Mouse (Mus musculus): ENCODE data around the gene Prdm1. TPM values are rescaled to one million over a fixed set of nuclear protein-coding genes. Genes with fewer than 3 reads are reported as not detected.

Prdm1 gene
- polyA plus RNA-seq (2015; fragmentation: Nextera tagmentation; extraction: Ambion mirVana) = 0.46 and 0.62 TPM in 2 replicates

- 2% methylated on average over 25 of the region's 25 CpGs for WGBS
- H3K9ac ChIP-seq (replicated peaks) = no peak within 1 kb of the TSS
- peaks cover 86% of the 10 kb centered on the region for H3K27me3 ChIP-seq
- peak within 1 kb of the TSS; percentile 77 for H3K4me2 ChIP-seq (replicated peaks)
- peaks cover 17% of the 10 kb centered on the region for H3K4me1 ChIP-seq (replicated peaks)
- H3K27ac ChIP-seq = no peak within 1 kb of the TSS
- H3K4me3 ChIP-seq (replicated peaks) = peak within 1 kb of the TSS; percentile 54
- H3K9me3 ChIP-seq = no peaks in the 10 kb centered on the region
- no peak; the same call in 1 of the 2 replicates for ATAC-seq
- no peaks in the 10 kb centered on the region for H3K36me3 ChIP-seq
Measured at GRCm38 (mm10) chr10:44528291-44529082, at the start of gene Prdm1. TSS of gene Prdm1 (minus strand) at chr10:44528501.

GRCm38 (mm10) chr10:44565971-44566370 lies 37.7 kb upstream of the Prdm1 start:
- H3K36me3 ChIP-seq = no peaks in the 10 kb centered on the region
- ATAC-seq = no peak
- H3K27me3 ChIP-seq = no peaks in the 10 kb centered on the region
- 80% methylated on average over 3 of the region's 3 CpGs for WGBS
- no peaks in the 10 kb centered on the region for H3K4me1 ChIP-seq (replicated peaks)
- no peak overlapping the region for H3K4me2 ChIP-seq (replicated peaks)
- no peak overlapping the region for H3K9ac ChIP-seq (replicated peaks)
- H3K4me3 ChIP-seq (replicated peaks) = no peak overlapping the region
- no peaks in the 10 kb centered on the region for H3K9me3 ChIP-seq
- no peak overlapping the region for H3K27ac ChIP-seq

DNA sequence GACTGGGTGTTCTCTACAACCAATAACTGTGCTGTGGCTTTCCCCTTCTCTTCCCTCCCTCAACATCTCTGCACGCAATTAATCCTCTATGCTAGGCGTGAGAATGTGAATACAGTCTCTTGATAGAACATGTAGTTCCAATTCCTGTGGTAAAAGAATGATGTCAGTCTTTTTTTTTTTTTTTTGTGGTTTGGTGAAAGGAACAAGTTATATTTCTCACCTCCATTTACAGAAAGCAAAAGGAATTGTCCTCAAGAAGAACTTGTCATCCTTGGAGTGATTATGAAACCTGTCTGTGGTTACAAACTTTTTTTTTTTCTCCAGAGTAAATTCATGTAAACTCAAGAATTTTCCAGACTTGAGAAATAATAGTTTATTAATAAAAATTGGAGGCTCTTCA lies 36.8 kb upstream of the Prdm1 start:
- ATAC-seq = no peak
- no peaks in the 10 kb centered on the region for H3K36me3 ChIP-seq
- H3K27ac ChIP-seq = no peak overlapping the region
- no peak overlapping the region for H3K4me2 ChIP-seq (replicated peaks)
- WGBS = 86% methylated on average over 2 of the region's 2 CpGs
- no peaks in the 10 kb centered on the region for H3K9me3 ChIP-seq
- H3K27me3 ChIP-seq = no peaks in the 10 kb centered on the region
- H3K9ac ChIP-seq (replicated peaks) = no peak overlapping the region
- H3K4me3 ChIP-seq (replicated peaks) = no peak overlapping the region
- no peaks in the 10 kb centered on the region for H3K4me1 ChIP-seq (replicated peaks)

DNA sequence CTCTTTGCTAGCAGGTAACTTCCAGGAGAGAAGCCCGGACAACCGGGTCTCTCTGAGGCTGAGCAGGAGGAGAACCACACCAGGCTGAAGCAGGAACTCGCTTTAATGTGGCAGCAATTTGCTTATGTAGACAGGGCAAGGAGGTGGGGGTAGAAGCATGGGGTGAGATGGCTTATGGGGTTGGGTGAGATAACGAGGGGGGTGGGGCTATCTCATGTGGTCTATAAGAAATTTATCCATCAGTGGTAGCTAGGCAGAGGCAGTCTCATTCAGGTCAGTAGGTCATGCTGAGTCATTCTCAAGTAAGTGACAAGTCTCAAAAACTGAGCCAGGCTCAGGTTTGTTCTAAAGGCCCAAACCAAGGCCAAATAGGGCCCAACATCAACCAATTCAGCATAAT lies 28.5 kb upstream of the Prdm1 start:
- H3K36me3 ChIP-seq = no peaks in the 10 kb centered on the region
- no peaks in the 10 kb centered on the region for H3K4me1 ChIP-seq (replicated peaks)
- H3K9me3 ChIP-seq = 0 out of 2 replicates have a peak, but pooled peaks cover 5% of the 10 kb centered on the region
- ATAC-seq = no peak
- no peak overlapping the region for H3K27ac ChIP-seq
- H3K27me3 ChIP-seq = no peaks in the 10 kb centered on the region
- 90% methylated on average over 4 of the region's 4 CpGs for WGBS
- H3K9ac ChIP-seq (replicated peaks) = no peak overlapping the region
- H3K4me2 ChIP-seq (replicated peaks) = no peak overlapping the region
- no peak overlapping the region for H3K4me3 ChIP-seq (replicated peaks)

GRCm38 (mm10) chr10:44555317-44555716 lies 27.0 kb upstream of the Prdm1 start:
- no peak for ATAC-seq
- no peaks in the 10 kb centered on the region for H3K36me3 ChIP-seq
- H3K4me1 ChIP-seq (replicated peaks) = no peaks in the 10 kb centered on the region
- no peak overlapping the region for H3K4me3 ChIP-seq (replicated peaks)
- H3K4me2 ChIP-seq (replicated peaks) = no peak overlapping the region
- no peak overlapping the region for H3K9ac ChIP-seq (replicated peaks)
- 80% methylated on average over 2 of the region's 2 CpGs for WGBS
- no peaks in the 10 kb centered on the region for H3K27me3 ChIP-seq
- H3K9me3 ChIP-seq = 0 out of 2 replicates have a peak, but pooled peaks cover 5% of the 10 kb centered on the region
- no peak overlapping the region for H3K27ac ChIP-seq

DNA sequence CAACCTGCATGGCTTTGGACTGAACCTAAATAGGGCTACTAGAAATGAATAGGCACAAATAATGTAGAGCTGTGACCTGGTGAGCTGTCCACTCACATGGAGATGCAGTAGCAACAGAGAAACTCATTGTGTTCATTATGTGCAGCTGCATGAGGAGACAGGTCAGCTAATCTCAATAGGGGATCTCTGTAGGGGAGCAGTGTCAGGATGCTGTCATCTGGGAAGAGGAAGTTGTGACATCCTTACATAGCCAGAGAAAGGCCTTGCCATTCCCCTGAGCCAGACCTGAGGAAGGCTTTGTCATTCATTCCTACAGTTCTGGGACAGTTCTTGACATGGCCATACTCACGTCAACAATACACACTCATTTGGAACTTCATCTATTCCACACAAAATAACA lies 25.3 kb upstream of the Prdm1 start:
- WGBS = 73% methylated on average over 1 of the region's 1 CpGs
- H3K4me2 ChIP-seq (replicated peaks) = no peak overlapping the region
- H3K4me1 ChIP-seq (replicated peaks) = no peaks in the 10 kb centered on the region
- ATAC-seq = no peak
- 0 out of 2 replicates have a peak, but pooled peaks cover 5% of the 10 kb centered on the region for H3K9me3 ChIP-seq
- H3K27ac ChIP-seq = no peak overlapping the region
- no peak overlapping the region for H3K4me3 ChIP-seq (replicated peaks)
- no peak overlapping the region for H3K9ac ChIP-seq (replicated peaks)
- H3K27me3 ChIP-seq = no peaks in the 10 kb centered on the region
- H3K36me3 ChIP-seq = no peaks in the 10 kb centered on the region

GRCm38 (mm10) chr10:44539033-44539578 lies 10.8 kb upstream of the Prdm1 start:
- no peaks in the 10 kb centered on the region for H3K9me3 ChIP-seq
- peaks cover 28% of the 10 kb centered on the region for H3K27me3 ChIP-seq
- no peak overlapping the region for H3K9ac ChIP-seq (replicated peaks)
- H3K36me3 ChIP-seq = no peaks in the 10 kb centered on the region
- no peak overlapping the region for H3K4me3 ChIP-seq (replicated peaks)
- no peak overlapping the region for H3K27ac ChIP-seq
- H3K4me1 ChIP-seq (replicated peaks) = no peaks in the 10 kb centered on the region
- H3K4me2 ChIP-seq (replicated peaks) = no peak overlapping the region; the same call in 1 of the 2 replicates
- WGBS = 15% methylated on average over 14 of the region's 14 CpGs
- ATAC-seq = no peak

DNA sequence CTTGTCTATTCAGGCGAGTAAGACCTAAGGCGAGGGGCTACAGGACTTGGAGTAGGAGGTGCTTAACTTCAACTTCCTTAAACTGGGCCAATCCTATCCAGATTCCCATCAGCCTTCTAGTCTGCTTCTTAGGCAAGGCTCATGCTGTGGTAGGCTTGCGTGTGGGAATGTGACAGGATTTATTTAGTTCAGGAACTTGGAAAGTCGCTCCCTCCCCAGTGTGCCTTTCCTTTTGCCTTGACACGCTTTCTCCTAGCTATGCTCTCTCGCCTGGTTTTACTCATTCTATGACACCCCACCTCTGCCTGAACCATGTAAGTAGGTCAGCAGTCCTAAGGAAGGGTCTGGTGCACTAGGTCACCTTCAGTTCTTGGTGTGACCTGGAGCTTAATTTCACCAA lies 9.8 kb upstream of the Prdm1 start:
- ATAC-seq = no peak
- Histone ChIP-seq H3K4me1 (replicated peaks) (no peaks in the 10 kb centered on the region), H3K27me3 (peaks cover 32% of the 10 kb centered on the region)

DNA sequence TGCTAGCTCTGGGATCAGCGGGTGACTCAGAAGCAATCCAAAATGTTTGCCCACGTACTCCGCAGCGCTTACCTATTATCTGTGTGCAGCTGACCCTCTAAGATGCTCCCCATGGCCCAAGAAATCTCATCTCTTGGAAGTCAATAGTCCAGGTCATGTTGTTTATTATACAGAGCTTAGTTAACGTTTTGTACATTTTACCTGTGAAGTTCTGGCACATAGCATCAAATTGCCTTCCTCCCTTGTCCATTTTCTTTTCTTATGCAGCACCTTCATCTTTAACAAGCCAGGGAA lies 1.7 kb upstream of the Prdm1 start:
- Histone ChIP-seq H3K4me3 (replicated peaks) (peak overlapping the region; percentile 54), H3K9ac (replicated peaks) (no peak overlapping the region), H3K4me2 (replicated peaks) (peak overlapping the region; percentile 77), H3K27ac (no peak overlapping the region), H3K36me3 (no peaks in the 10 kb centered on the region), H3K9me3 (no peaks in the 10 kb centered on the region), H3K27me3 (peaks cover 76% of the 10 kb centered on the region), H3K4me1 (replicated peaks) (peaks cover 17% of the 10 kb centered on the region)
- ATAC-seq = 0 out of 2 replicates have a peak, but pooled peaks have one; percentile 0
- 2% methylated on average over 5 of the region's 5 CpGs for WGBS

More for the DNA sequence above, 9.8 kb upstream of the Prdm1 start:
- Histone ChIP-seq H3K9ac (replicated peaks) (no peak overlapping the region), H3K4me3 (replicated peaks) (no peak overlapping the region), H3K9me3 (no peaks in the 10 kb centered on the region), H3K36me3 (no peaks in the 10 kb centered on the region), H3K4me2 (replicated peaks) (no peak overlapping the region), H3K27ac (no peak overlapping the region)
- WGBS = 63% methylated on average over 6 of the region's 6 CpGs

GRCm38 (mm10) chr10:44529218-44530066 lies 1.1 kb upstream of the Prdm1 start:
- Histone ChIP-seq H3K27ac (no peak overlapping the region), H3K4me2 (replicated peaks) (peak overlapping the region; percentile 77), H3K4me3 (replicated peaks) (peak overlapping the region; percentile 54), H3K4me1 (replicated peaks) (peaks cover 17% of the 10 kb centered on the region), H3K36me3 (no peaks in the 10 kb centered on the region), H3K27me3 (peaks cover 81% of the 10 kb centered on the region), H3K9me3 (no peaks in the 10 kb centered on the region), H3K9ac (replicated peaks) (peak overlapping the region; percentile 54; the same call in 1 of the 2 replicates)
- under 1% methylated on average over 42 of the region's 42 CpGs for WGBS
- peak; percentile 99 for ATAC-seq

DNA sequence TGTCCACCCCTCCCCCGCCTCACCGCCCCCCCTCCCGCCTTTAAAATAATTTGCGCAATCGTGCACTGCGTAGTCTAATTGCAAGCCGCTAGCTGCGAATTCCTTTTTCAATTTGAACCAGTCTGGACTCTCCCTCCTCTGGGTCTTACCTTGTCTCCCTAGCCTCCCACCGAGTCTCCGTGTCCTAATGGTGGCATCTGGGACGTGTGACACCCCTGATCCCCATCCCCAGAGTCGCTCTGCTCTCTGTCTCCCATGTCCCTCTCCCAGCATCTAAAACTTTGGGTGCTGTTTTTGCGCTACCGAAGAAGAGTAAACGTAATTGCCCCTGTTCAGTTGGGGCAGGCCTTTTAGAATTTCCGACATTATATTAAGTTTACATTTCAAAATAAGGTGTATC lies 650 bp downstream of the Prdm1 start:
- peak overlapping the region; percentile 45 for H3K4me2 ChIP-seq (replicated peaks)
- no peak overlapping the region for H3K9ac ChIP-seq (replicated peaks)
- peaks cover 86% of the 10 kb centered on the region for H3K27me3 ChIP-seq
- H3K27ac ChIP-seq = no peak overlapping the region
- H3K4me3 ChIP-seq (replicated peaks) = peak overlapping the region; percentile 32
- H3K9me3 ChIP-seq = no peaks in the 10 kb centered on the region
- no peak for ATAC-seq
- 1% methylated on average over 16 of the region's 16 CpGs for WGBS
- no peaks in the 10 kb centered on the region for H3K36me3 ChIP-seq
- H3K4me1 ChIP-seq (replicated peaks) = peaks cover 17% of the 10 kb centered on the region

Measured in midbrain, embryonic 13.5 days (tissue).